Mouse (Mus musculus) cerebellum, adult 2 months (tissue): ENCODE data around the gene Angpt4.

Experiments used
- CTCF ChIP-seq: fragments of 200-500 bp; IDR thresholded peaks from 2 replicates; pipeline ENCODE4 v1.5.1; 2011; ENCODE audit warnings: low read depth, mild to moderate bottlenecking, control low read depth, low read length, moderate library complexity, borderline replicate concordance; ENCODE audit not compliant: insufficient read depth
- POLR2A ChIP-seq: fragments of 200-500 bp; IDR thresholded peaks from 2 replicates; pipeline ENCODE4 v1.6.1; 2011; ENCODE audit warnings: low read length, control low read depth, borderline replicate concordance; ENCODE audit not compliant: insufficient read depth

GRCm38 (mm10) chr2:151947617-151948016 lies 36.6 kb downstream of the Angpt4 start:
- TF ChIP-seq CTCF = no peak
- TF ChIP-seq POLR2A = no peak
